Mouse (Mus musculus): ENCODE data around the gene Crygn. TPM values are rescaled to one million over a fixed set of nuclear protein-coding genes. Genes with fewer than 3 reads are reported as not detected.

Gene Crygn
- polyA plus RNA-seq, 1 experiment, result not detected

DNA sequence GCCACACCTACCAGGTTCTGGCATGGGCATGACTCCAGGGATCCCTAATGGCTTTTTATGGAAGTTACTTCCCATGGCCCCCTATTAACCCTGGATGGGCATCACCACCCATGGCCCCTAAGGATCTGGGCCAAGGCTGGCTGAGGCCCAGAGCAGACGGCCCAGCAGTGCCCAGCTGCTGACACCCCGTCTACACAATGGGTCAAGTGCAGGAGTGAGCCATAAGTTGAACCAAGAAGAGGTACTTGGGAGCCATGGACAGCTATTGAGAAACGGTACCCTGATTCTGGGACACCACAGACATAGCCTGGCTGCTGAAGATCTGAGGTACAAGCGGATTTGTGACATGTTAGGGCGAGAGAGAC, 33.6 kb downstream of the Crygn start:
- no peaks in the 10 kb centered on the region for H3K4me1 ChIP-seq (ENCODE audit: control insufficient read depth, insufficient read depth, insufficient read length, low read length)
- H3K27me3 ChIP-seq (ENCODE audit: control insufficient read depth, insufficient read depth, low read length), result peaks cover under 1% of the 10 kb centered on the region; the same call in 1 of the 2 replicates
- no peak for TF ChIP-seq CTCF (IDR thresholded peaks at IDR 0.05; ENCODE audit: extremely low read depth, insufficient read length, insufficient replicate concordance, low read depth, low read length)
- TF ChIP-seq POLR2A (IDR thresholded peaks at IDR 0.05; ENCODE audit: low read depth, low read length), result no peak
- no peak overlapping the region for H3K27ac ChIP-seq (ENCODE audit: insufficient read depth, low read depth, low read length)
- no peak overlapping the region for H3K4me3 ChIP-seq (ENCODE audit: low read depth, low read length)
- H3K36me3 ChIP-seq (ENCODE audit: control insufficient read depth, insufficient read depth, low read length), result no peaks in the 10 kb centered on the region
- 67% methylated on average over 5 of the region's 5 CpGs for WGBS

DNA sequence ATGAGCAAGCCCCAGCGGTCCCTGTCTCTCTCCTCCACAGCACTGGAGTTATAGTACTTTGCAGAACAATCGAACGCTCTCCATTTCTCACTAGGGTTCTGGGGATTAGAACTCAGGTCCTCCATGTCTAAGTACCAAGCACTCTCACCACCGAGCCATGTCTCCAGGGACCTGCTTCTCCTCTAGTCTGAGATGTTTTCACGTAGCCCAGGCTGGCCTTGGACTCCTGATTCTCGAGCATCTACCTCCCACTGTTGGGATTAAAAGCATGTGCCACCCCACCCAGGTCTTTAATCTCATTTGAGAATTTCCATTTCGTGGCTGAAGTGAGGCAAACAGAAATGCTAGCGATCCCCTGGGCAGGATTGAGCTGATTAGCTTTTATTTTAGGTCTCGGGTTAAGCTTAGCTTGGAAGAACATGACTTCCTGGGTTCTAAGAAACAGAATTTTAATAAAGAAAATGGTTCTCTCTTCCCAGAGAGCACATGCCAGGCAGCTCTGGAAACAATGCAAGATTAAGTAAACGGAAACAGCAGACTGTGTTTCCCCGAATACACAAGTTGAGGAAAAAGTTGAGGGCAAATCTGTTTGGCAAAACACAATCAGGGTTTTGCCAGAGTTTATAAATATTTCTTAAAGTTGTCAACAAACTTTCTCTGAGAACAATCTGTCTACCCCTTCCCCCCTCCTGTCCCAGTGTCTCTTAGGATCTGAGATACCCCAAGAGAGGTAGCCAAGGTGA, 34.1 kb downstream of the Crygn start:
- H3K27ac ChIP-seq (ENCODE audit: insufficient read depth, low read depth, low read length), result no peak overlapping the region
- 72% methylated on average over 11 of the region's 11 CpGs for WGBS

GRCm38 (mm10) chr5:24719852-24720251, 38.0 kb downstream of the Crygn start:
- Histone ChIP-seq H3K27me3 (ENCODE audit: control insufficient read depth, insufficient read depth, low read length) (no peaks in the 10 kb centered on the region), H3K27ac (ENCODE audit: insufficient read depth, low read depth, low read length) (no peak overlapping the region), H3K4me3 (ENCODE audit: low read depth, low read length) (no peak overlapping the region), H3K4me1 (ENCODE audit: control insufficient read depth, insufficient read depth, insufficient read length, low read length) (no peaks in the 10 kb centered on the region), H3K36me3 (ENCODE audit: control insufficient read depth, insufficient read depth, low read length) (no peaks in the 10 kb centered on the region)
- WGBS, result 85% methylated on average over 3 of the region's 3 CpGs
- no peak for TF ChIP-seq POLR2A (IDR thresholded peaks at IDR 0.05; ENCODE audit: low read depth, low read length)

More for the DNA sequence above, 34.1 kb downstream of the Crygn start:
- TF ChIP-seq POLR2A (IDR thresholded peaks at IDR 0.05; ENCODE audit: low read depth, low read length), result no peak
- no peak for TF ChIP-seq CTCF (IDR thresholded peaks at IDR 0.05; ENCODE audit: extremely low read depth, insufficient read length, insufficient replicate concordance, low read depth, low read length)
- no peak overlapping the region for H3K4me3 ChIP-seq (ENCODE audit: low read depth, low read length)
- no peaks in the 10 kb centered on the region for H3K36me3 ChIP-seq (ENCODE audit: control insufficient read depth, insufficient read depth, low read length)
- H3K27me3 ChIP-seq (ENCODE audit: control insufficient read depth, insufficient read depth, low read length), result no peaks in the 10 kb centered on the region
- no peaks in the 10 kb centered on the region for H3K4me1 ChIP-seq (ENCODE audit: control insufficient read depth, insufficient read depth, insufficient read length, low read length)

DNA sequence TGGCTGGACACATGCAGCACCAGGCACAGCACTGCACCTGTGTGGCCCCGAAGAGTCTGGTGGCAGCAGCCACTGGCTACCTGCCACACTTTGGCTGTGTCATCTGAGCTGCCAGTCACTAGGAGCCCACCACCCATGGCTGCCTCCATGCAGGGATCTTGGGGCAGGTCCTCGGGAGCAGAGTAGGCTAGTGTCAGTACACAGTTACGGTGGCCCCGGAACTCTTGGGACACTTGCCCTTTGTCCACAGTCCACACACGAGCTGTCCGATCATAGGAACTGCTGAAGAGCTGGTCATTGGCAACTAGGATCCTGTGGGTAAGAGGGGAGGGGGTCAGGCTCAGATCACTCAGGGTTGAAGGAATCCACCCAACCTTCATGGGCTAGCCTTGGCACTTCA, 39.7 kb downstream of the Crygn start:
- 93% methylated on average over 6 of the region's 6 CpGs for WGBS
- TF ChIP-seq POLR2A (IDR thresholded peaks at IDR 0.05; ENCODE audit: low read depth, low read length) (no peak), CTCF (IDR thresholded peaks at IDR 0.05; ENCODE audit: extremely low read depth, insufficient read length, insufficient replicate concordance, low read depth, low read length) (no peak)
- no peaks in the 10 kb centered on the region for H3K27me3 ChIP-seq (ENCODE audit: control insufficient read depth, insufficient read depth, low read length)
- no peak overlapping the region for H3K27ac ChIP-seq (ENCODE audit: insufficient read depth, low read depth, low read length)
- no peaks in the 10 kb centered on the region for H3K4me1 ChIP-seq (ENCODE audit: control insufficient read depth, insufficient read depth, insufficient read length, low read length)
- no peaks in the 10 kb centered on the region for H3K36me3 ChIP-seq (ENCODE audit: control insufficient read depth, insufficient read depth, low read length)
- H3K4me3 ChIP-seq (ENCODE audit: low read depth, low read length), result no peak overlapping the region

- H3K27me3 ChIP-seq (ENCODE audit: control insufficient read depth, insufficient read depth, low read length), result no peaks in the 10 kb centered on the region
- H3K36me3 ChIP-seq (ENCODE audit: control insufficient read depth, insufficient read depth, low read length), result peaks cover 16% of the 10 kb centered on the region
- 78% methylated on average over 6 of the region's 6 CpGs for WGBS
- TF ChIP-seq POLR2A (IDR thresholded peaks at IDR 0.05; ENCODE audit: low read depth, low read length) (no peak), CTCF (IDR thresholded peaks at IDR 0.05; ENCODE audit: extremely low read depth, insufficient read length, insufficient replicate concordance, low read depth, low read length) (no peak)
- H3K4me1 ChIP-seq (ENCODE audit: control insufficient read depth, insufficient read depth, insufficient read length, low read length), result no peaks in the 10 kb centered on the region
- H3K27ac ChIP-seq (ENCODE audit: insufficient read depth, low read depth, low read length), result no peak overlapping the region
- no peak overlapping the region for H3K4me3 ChIP-seq (ENCODE audit: low read depth, low read length)
These were observed 43.8 kb downstream of the Crygn start for GRCm38 (mm10) chr5:24713987-24714386.

DNA sequence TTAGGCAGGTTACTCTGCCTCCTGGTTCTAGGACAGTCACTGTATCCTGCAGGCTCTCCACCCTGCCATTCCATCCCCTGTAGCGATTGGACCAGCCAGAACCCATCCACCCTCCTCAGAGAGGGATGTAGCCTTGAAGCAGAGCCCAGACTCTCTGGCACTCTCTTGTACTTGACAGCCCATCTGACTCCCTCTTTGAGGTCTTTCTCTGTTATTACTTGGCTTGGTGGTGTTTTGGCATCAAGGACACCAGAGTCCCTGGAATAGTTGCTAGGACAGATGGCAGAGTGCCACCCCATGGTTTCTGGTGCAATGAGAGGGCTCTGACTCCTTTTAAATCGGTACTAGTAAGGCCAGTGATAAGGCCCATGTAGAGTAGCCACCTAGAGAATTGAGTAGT, 44.6 kb downstream of the Crygn start:
- Histone ChIP-seq H3K36me3 (ENCODE audit: control insufficient read depth, insufficient read depth, low read length) (peaks cover 24% of the 10 kb centered on the region), H3K27ac (ENCODE audit: insufficient read depth, low read depth, low read length) (no peak overlapping the region), H3K4me1 (ENCODE audit: control insufficient read depth, insufficient read depth, insufficient read length, low read length) (no peaks in the 10 kb centered on the region), H3K27me3 (ENCODE audit: control insufficient read depth, insufficient read depth, low read length) (no peaks in the 10 kb centered on the region), H3K4me3 (ENCODE audit: low read depth, low read length) (no peak overlapping the region)
- 54% methylated on average over 2 of the region's 2 CpGs for WGBS
- TF ChIP-seq POLR2A (IDR thresholded peaks at IDR 0.05; ENCODE audit: low read depth, low read length) (no peak), CTCF (IDR thresholded peaks at IDR 0.05; ENCODE audit: extremely low read depth, insufficient read length, insufficient replicate concordance, low read depth, low read length) (no peak)

- Histone ChIP-seq H3K4me1 (ENCODE audit: control insufficient read depth, insufficient read depth, insufficient read length, low read length) (no peaks in the 10 kb centered on the region), H3K36me3 (ENCODE audit: control insufficient read depth, insufficient read depth, low read length) (peaks cover 40% of the 10 kb centered on the region), H3K27me3 (ENCODE audit: control insufficient read depth, insufficient read depth, low read length) (no peaks in the 10 kb centered on the region), H3K4me3 (ENCODE audit: low read depth, low read length) (no peak overlapping the region), H3K27ac (ENCODE audit: insufficient read depth, low read depth, low read length) (no peak overlapping the region)
- TF ChIP-seq CTCF (IDR thresholded peaks at IDR 0.05; ENCODE audit: extremely low read depth, insufficient read length, insufficient replicate concordance, low read depth, low read length) (no peak), POLR2A (IDR thresholded peaks at IDR 0.05; ENCODE audit: low read depth, low read length) (no peak)
- WGBS, result 96% methylated on average over 6 of the region's 6 CpGs
These were observed 46.2 kb downstream of the Crygn start for GRCm38 (mm10) chr5:24711615-24712014.

Measured in small intestine, adult 2 months (tissue).